Mouse (Mus musculus): Measurements from ENCODE around the gene Aldh3b2.

Gene Aldh3b2

DNA sequence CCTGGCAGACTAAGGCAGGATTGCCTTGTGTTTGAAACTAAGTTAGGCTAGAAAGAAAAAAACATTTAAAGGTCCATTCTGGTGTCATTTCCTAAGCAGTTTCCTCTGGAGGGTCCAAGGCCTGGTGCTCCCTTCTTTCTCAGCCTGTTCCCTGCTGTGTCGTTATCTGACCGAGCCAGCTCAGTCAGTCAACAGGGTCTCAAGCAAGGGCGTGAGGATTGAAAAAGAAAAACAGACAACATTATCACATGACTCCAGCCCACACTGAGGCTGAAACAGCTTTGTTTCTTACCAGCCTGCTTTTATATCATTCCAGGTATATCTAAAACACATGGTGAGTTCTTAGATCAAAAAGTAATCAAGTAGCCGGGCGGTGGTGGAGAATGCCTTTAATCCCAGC lies 43.5 kb downstream of the Aldh3b2 start:
- no peak for DNase-seq

DNA sequence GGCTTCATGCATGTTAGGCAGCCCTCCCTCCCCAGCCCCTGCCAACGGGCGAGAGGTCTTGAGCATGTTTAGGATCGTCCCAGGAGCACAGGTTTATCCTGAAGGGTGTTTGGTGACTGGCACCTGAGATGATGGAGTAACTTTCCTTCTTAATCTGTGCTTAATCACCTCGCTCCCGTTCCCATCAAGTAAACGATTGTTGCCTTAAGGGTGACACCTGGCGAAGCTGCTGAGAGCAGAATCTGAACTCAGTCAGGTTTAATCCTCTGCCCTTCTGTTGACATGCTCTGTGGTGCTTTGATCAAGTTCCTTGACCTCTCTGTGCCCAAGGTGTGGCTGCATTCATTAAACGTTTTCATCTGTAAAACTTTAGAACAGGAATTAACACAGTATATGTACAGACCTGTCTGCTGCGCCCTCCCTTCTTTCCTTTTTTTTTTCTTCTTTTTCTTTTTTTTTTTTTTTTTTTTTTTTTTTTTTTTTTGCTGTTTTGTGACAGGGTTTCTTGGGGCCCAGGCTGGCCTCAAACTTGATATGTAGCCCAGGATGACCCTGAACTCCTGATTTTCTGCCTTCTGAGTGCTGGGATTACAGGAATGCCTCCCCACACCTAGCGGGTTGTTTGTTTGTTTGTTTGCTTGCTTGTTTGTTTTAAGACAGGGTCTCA lies 45.9 kb downstream of the Aldh3b2 start:
- DNase-seq = no peak

DNA sequence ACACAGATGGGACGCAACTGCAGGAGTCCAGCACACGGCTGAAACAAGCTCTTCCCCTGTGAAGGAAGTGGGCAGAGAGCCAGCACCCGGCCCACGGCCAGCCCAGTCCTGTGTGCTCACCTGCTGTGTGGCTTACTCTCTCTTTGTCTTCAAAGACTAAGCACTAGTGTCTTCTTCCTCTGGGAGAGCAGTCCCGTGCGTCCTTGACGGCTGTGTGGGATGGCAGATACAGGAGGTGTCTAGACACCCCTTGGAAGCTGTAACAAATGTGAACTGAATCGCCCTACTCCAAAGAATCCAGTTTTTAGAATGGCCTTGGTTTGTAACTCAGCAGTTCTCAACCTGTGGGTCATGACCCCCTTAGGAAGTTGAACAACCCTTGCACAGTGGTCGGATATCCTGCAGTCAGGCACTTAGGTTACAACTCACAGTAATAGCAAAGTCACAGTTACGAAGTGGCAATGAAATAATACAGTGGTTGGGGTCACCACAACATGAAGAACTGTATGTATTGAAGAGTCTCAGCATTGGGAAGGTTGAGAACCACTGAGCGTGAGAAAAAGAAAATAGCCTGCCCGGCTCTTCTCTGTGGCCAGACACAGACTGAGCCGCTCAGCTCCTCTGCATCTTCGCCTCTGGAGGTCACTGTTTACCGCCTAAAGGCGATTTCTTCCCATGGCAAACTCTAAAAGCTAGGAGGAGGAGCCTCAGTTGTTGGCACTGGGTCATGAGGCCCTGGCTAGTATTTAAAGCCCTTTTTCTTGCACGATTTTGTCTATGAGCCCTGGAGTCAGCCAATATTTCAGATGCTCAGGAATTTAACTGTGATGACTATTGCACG lies 46.8 kb downstream of the Aldh3b2 start:
- DNase-seq = peak; percentile 63

DNA sequence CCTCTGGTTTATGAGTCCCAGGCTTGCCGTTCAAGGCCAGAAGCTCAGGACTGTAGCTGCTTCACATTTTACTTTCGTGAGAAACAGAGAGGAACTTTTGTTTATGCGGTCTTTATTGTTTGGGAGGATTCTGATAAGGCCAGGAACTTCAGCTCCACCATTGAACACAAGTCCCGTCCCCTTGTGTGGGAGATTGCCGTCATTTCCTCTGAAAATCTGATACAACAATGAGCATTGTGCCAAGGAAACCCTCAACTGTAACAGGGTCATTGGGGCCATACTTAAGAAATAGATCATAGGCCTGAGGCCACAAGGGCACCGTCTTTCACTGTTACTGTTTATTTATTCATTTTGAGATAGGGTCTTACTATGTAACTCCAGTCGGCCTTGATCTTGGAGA lies 51.1 kb downstream of the Aldh3b2 start:
- no peak for DNase-seq

DNA sequence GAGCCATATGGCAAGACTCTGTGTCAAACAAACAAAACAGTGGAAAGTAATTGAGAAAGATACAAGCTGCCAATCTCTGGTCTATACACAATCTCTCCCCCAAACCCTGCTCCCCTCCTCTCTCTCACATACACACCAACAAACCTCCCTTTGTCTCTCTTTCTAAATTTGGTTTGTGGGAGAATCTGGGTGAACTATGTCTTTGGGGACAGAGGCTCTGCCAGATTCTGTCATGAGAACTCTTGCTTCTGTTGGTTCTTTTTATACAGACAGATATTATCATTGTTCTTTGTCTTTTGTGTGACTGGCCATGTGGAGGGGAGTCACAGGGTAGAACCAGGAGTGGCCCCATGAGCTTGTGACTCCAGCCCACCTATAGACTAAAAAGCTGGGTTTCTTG lies 55.4 kb downstream of the Aldh3b2 start:
- DNase-seq = no peak
